Mouse (Mus musculus) activated CD4-positive, CD25-positive, alpha-beta regulatory T cell, adult 4 months (primary cell): ENCODE data around the gene Tent4b. TPM values are rescaled to one million over a fixed set of nuclear protein-coding genes. Genes with fewer than 3 reads are reported as not detected.
"Not testable (repeated sequence)": the region's sequence is repeated elsewhere in the genome, so short reads cannot be mapped to it uniquely, and the experiment has no call there.

Experiments used
- ATAC-seq: one replicate; pipeline ENCODE4 v1.8.0; 2017
- polyA plus RNA-seq, 2 experiments: library from polyadenylated mRNA; unstranded; fragments of 100-300 nt; shearing (Covaris generic); gene quantifications; one replicate each; pipeline ENCODE4 v1.2.1; 2017

Tent4b gene
- polyA plus RNA-seq = 10 to 100 TPM in 1 of 2 experiments, 1 to 10 TPM in 1; 9.5 to 10.6 TPM

- ATAC-seq = peak; percentile 80
Measured at GRCm38 (mm10) chr8:88198945-88199571, at the start of gene Tent4b. Tent4b (plus strand) TSS chr8:88199213.

GRCm38 (mm10) chr8:88150910-88151371 is 48.1 kb upstream of the Tent4b start:
- peak; percentile 98 for ATAC-seq

DNA sequence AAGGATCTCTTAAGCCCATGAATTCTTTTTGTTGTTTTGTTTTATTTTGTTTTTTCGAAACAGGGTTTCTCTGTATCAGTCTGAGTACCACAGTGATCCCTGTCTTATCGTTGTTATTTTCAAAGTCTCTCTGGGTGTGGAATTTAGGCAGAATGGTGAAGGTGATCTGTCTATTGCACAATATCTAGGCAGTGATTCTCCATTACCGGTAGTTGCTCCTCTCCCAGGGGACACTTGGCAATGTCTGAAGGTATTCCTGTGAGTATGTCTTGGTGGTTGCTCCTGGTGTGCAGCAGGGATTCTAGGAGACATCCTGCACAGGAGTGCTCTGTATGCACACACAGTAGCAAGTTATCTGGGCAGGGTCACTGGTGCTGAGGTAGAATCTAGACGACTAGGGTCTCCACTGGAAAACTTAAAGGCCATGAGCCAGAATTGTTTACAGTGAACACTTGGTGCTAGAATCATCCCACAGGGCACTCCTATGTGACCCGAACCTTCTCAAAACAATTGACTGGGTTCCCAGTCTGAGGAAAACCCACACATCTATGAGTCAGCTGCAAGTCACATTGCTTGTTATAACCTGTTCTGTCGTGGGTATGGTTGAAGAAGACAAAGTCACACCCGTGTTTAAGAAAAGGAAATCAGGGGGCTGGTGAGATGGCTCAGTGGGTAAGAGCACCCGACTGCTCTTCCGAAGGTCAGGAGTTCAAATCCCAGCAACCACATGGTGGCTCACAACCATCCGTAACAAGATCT is 38.6 kb upstream of the Tent4b start:
- no peak for ATAC-seq

DNA sequence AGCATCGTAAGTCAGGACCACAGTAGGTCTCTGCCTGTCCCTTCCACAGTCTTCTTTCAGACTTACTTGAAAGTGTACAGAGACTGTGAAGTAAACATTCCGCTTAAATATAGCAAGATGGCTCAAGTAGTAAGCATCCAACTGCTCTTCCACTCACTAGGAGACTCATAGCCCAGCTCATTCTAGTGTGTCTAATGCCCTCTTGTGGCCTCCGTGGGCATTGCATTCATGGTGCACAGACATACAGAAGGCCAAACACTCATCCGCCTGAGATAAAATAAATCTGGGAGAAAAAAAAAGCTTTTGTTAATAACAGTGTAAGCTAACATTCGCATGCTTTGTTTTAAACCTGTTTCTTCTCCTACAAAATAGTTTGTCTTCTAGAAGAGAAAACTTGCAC is 37.6 kb upstream of the Tent4b start:
- ATAC-seq = peak; percentile 78

- ATAC-seq = peak; percentile 84
Measured at GRCm38 (mm10) chr8:88175264-88175663, 23.7 kb upstream of the Tent4b start.

GRCm38 (mm10) chr8:88177291-88177690 is 21.7 kb upstream of the Tent4b start:
- ATAC-seq = peak; percentile 24

GRCm38 (mm10) chr8:88183121-88183520 is 15.9 kb upstream of the Tent4b start:
- no peak for ATAC-seq

DNA sequence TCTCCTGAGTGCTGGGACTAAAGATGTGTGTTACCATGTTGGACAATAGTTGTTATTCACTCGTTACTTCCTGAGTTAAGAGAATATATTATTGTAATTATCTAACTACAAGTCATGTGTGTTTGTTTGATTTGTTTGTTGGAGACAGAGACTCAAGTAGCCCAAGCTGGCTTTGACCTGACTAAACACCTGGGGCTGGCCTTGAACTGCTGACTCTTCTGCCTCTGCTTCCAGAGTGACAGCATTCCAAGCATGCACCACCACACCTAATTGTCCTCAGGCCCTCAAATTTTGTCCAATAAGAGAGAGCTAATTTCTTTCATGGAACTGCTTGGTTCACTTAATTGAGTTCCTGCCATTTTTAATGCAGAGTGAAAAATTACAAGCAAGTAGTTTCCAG is 14.1 kb upstream of the Tent4b start:
- ATAC-seq = no peak

DNA sequence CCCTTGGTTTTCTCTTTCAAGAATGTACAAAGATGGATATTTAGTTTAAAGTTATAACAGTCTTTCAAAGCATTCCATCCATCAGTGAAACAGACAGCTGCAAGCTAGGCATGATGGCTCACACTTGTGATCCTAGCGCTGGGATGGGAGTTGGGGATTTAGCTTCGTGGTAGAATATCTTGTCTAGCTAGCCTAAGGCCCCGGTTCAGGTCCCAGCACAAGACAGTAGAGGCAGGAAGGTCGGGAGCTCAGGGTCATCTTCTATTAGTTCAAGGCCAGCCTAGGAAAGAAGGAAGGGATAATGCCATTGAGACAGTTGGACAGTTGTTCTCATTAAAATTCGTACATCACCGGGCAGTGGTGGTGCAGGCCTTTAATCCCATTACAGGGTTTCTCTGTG is 13.3 kb upstream of the Tent4b start:
- no peak for ATAC-seq

DNA sequence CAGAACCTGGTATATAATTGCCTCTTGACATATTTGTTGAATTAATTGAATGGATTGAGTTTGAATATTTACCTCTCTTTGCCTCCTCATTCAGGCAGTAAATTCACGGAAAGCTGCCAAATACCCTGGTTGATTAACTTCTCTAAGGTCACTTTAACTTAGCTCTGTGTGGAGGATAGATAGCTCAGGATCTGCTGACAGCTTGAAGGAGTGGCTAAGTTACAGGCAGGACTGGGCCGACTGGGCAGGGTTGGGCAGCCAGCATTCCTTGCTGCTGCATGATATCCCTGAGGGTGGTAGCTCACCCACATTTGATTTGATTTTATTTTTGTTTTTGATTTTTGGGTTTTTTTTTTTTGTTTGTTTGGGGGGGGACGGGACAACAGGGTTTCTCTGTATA is 1.7 kb upstream of the Tent4b start:
- ATAC-seq = no peak

DNA sequence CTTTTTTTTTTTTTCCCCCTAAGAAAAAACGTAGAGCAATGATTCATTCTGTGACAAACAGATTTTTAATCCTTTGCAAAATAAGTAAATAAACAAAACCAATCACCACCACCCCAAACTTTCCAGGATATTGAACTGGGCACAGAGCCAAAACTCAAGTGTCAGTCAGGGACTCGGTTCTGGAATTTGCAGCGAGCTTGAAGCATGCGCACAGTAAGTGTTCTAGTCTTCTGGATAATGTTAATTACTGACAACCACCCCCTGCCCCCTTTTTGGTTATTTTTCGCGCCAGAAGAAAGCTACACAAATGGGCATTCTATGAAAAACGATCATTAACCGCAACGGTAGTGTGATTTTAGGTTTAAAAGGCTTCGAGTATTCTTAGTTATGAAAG is 465 bp upstream of the Tent4b start:
- ATAC-seq = no peak

- peak; percentile 10 for ATAC-seq
Measured at GRCm38 (mm10) chr8:88199700-88200601, 938 bp downstream of the Tent4b start.

DNA sequence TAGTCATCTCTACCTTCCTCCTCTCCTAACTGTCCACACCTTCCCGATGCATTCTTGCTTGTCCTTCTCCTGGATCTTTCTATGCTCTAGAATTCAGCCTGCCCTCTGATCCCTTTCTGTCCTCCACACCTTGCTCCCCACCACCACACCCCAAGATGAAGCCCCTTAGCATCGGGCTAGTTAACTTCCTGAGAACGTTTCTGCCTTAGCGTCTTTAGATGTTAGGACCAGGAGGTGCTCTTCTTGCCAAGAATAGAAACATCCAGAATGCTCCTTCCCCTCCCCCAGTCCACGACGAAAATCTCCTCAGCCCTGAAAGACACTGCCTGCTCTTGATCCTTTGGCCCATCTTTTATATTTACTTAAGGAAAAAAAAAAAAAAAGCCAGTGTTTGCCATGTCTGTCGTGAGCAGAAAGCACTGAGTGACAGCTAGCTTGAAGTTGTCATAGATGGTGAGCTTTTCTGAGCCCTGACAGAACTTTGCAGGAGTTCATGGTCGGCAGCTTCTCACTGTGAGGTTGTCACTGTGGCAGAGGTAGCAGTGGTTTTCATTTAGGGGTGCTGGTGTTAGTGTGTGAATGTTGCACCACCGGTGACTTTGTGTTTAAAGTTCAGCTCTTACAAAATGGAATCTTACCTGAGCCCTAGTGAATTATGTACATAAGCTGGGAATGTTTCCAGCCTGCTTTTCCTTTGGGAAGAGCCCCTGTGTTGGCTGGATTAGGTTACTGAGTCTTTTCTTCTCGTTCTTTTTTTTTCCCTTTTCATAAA is 1.9 kb downstream of the Tent4b start:
- no peak for ATAC-seq

- no peak for ATAC-seq
Measured at GRCm38 (mm10) chr8:88201641-88202040, 2.6 kb downstream of the Tent4b start.

DNA sequence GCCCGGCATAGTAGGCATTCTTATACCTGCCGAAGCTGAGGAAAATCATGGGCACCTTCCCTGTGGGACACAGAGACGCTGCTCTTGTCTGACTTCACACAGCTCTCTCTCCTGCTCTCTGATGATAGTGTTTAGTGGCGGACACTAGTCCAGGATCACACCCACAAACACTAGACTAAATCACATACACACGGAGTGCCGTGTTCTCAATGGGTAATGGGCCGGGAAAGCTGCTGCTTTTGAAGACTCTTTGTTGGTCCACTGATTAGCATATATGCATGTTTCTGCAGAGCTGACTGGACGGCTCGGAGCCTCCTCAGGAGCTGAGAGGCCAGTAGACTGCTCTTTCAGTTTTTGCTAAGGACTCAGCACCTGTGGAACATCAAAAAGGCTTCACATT is 7.0 kb downstream of the Tent4b start:
- ATAC-seq = no peak

- ATAC-seq = no peak
Measured at GRCm38 (mm10) chr8:88207121-88207821, 8.3 kb downstream of the Tent4b start.

GRCm38 (mm10) chr8:88209930-88210827 is 11.2 kb downstream of the Tent4b start:
- not testable (repeated sequence) for ATAC-seq

DNA sequence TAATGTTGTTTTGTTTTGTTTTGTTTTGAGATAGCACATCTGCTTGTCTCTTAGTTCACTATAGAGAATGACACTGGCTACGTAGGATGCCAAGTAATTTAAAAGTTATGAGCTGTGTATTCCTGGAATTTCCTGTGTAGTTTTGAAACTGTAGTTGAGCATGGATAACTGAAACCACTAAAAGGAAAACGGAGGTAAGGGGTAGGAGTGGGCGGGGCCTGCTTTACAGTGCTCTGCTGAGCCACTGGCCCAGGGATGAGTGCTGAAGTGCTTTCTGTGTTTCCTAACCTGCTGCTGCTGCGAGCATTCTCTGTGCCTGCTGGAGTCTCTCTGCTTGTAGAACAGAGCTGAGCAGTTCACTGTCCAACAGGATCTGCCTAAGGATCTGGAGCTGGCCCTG is 22.3 kb downstream of the Tent4b start:
- no peak for ATAC-seq

DNA sequence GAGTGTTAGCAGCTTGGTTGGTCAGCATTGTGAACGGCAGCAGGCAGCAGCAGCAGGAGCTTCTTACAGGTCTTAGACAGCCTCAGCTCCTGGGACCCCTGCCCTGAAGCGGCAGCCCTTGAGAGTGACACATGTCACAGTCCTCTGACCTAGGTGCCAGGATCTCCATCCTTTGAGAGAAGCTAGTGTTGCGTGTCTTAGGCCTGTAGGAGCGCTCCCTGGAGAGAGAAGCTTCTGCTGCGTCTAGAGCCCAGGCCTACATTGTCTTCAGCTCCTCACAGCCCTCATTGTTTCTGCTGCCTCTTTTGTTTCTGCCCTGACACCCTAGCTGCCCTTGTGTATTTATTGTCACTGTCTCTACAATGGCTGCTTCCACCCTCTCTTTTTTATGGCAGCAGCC is 26.3 kb downstream of the Tent4b start:
- ATAC-seq = no peak

GRCm38 (mm10) chr8:88227851-88228250 is 28.8 kb downstream of the Tent4b start:
- no peak for ATAC-seq

- no peak for ATAC-seq
Measured at GRCm38 (mm10) chr8:88228286-88228685, 29.3 kb downstream of the Tent4b start.
